Mouse (Mus musculus): ENCODE data around the gene Unc5c. TPM values are rescaled to one million over a fixed set of nuclear protein-coding genes. Genes with fewer than 3 reads are reported as not detected.

Gene Unc5c
- total and polyA plus RNA-seq, 2 experiments from 2014 or later = 0.29 to 2.4 TPM

DNA sequence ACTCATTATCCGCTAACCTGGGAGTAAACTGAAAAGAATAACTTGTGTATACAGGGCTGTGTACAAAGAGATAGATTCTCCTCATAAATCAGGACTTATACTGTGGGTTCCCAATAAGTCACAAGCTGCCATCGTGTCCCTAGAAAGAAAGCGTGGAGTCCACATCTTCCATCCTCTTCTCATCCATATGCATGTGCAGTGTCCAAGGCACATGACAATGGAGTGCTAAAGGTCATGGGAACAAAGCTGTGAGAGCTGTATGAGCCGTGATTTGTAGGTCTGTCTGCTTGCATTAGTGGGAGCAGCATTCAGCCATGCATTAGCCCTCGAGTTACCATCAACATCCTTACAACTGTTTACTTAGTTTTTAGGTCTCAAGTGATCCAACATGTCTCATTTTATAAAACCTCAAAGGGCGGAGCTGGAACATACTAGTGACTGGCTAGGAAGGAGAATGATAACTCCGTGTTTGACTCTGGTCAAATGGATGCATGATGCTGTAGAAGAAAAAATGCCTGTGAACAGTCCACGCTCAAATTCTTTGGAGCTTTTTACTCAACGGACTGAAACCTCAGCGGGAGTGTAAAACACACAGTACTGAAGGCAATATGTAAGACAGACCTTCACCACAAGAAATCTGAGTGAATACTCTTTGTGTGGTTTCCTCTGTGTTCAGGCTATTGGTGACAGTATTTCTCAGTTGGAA is 407.5 kb downstream of the Unc5c start:
- H3K4me2 ChIP-seq (ENCODE audit: low read depth, low read length) = no peak overlapping the region
- H3K9me3 ChIP-seq (replicated peaks; ENCODE audit: control insufficient read depth, low read length) = no peaks in the 10 kb centered on the region
- H3K36me3 ChIP-seq (replicated peaks; ENCODE audit: control insufficient read depth, insufficient read depth, low read length) = no peaks in the 10 kb centered on the region
- no peak for ATAC-seq (ENCODE audit: insufficient read depth, low read depth)
- H3K27me3 ChIP-seq (ENCODE audit: control insufficient read depth, insufficient read depth, low read length) = no peaks in the 10 kb centered on the region
- TF ChIP-seq EP300 (IDR thresholded peaks at IDR 0.05; ENCODE audit: low read depth) = no peak
- TF ChIP-seq CTCF (IDR thresholded peaks at IDR 0.05; ENCODE audit: low read depth) = no peak
- WGBS = 80% methylated on average over 10 of the region's 10 CpGs
- H3K27ac ChIP-seq (ENCODE audit: low read depth) = no peak overlapping the region
- H3K9ac ChIP-seq (replicated peaks; ENCODE audit: low read depth, low read length) = no peak overlapping the region
- DNase-seq (ENCODE audit: low spot score) = no peak
- H3K4me1 ChIP-seq (ENCODE audit: control insufficient read depth, insufficient read depth) = no peaks in the 10 kb centered on the region
- H3K4me3 ChIP-seq (ENCODE audit: low read depth, low read length) = no peak overlapping the region

DNA sequence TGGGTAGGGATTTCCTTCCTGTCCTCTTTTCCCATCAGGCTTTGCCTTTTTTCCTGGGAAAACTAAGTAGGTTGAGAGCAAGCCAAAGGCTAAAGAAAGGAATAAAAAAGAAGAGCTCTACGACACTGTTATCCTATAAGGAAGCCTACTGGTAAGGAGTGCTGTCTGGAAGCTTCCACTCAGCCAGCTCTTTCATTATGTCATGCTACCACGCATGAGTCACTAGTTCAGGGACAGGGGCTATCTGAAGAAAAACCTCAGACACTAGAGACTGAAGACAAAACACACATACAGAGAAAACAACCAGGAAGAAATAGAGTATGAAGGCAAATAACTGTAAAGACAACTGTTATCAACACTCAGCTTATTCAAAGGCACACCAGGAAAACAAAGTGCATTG is 417.5 kb downstream of the Unc5c start:
- Histone ChIP-seq H3K4me3 (ENCODE audit: low read depth, low read length) (no peak overlapping the region), H3K4me2 (ENCODE audit: low read depth, low read length) (no peak overlapping the region), H3K4me1 (ENCODE audit: control insufficient read depth, insufficient read depth) (no peaks in the 10 kb centered on the region), H3K9ac (replicated peaks; ENCODE audit: low read depth, low read length) (no peak overlapping the region), H3K27ac (ENCODE audit: low read depth) (no peak overlapping the region), H3K36me3 (replicated peaks; ENCODE audit: control insufficient read depth, insufficient read depth, low read length) (no peaks in the 10 kb centered on the region), H3K9me3 (replicated peaks; ENCODE audit: control insufficient read depth, low read length) (no peaks in the 10 kb centered on the region), H3K27me3 (ENCODE audit: control insufficient read depth, insufficient read depth, low read length) (no peaks in the 10 kb centered on the region)
- TF ChIP-seq EP300 (IDR thresholded peaks at IDR 0.05; ENCODE audit: low read depth) = no peak
- no peak for TF ChIP-seq CTCF (IDR thresholded peaks at IDR 0.05; ENCODE audit: low read depth)
- WGBS = 50% methylated on average over 2 of the region's 2 CpGs
- ATAC-seq (ENCODE audit: insufficient read depth, low read depth) (no peak), DNase-seq (ENCODE audit: low spot score) (no peak)

DNA sequence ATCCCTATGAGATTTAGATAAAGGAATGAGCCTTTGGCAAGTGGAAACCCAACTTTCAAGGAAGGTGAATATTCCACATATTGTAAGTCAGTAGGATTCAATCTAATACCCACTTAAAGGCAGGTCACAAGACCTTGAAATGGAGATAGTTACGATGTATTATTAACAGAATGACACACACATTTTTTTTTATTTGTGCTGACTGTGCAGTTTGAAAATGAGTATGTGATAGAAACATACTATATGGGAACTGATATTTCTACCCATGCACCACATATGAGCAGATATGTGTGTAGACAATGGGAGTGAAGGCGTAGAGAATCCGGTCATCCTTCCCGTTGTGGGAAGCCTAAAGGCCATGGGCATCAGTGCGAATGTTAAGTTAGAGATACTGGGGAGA is 419.2 kb downstream of the Unc5c start:
- Histone ChIP-seq H3K4me1 (ENCODE audit: control insufficient read depth, insufficient read depth) (no peaks in the 10 kb centered on the region), H3K9me3 (replicated peaks; ENCODE audit: control insufficient read depth, low read length) (no peaks in the 10 kb centered on the region), H3K36me3 (replicated peaks; ENCODE audit: control insufficient read depth, insufficient read depth, low read length) (no peaks in the 10 kb centered on the region), H3K9ac (replicated peaks; ENCODE audit: low read depth, low read length) (no peak overlapping the region), H3K27me3 (ENCODE audit: control insufficient read depth, insufficient read depth, low read length) (no peaks in the 10 kb centered on the region), H3K4me3 (ENCODE audit: low read depth, low read length) (no peak overlapping the region), H3K4me2 (ENCODE audit: low read depth, low read length) (no peak overlapping the region), H3K27ac (ENCODE audit: low read depth) (no peak overlapping the region)
- DNase-seq (ENCODE audit: low spot score) (no peak), ATAC-seq (ENCODE audit: insufficient read depth, low read depth) (no peak)
- 93% methylated on average over 5 of the region's 5 CpGs for WGBS
- TF ChIP-seq EP300 (IDR thresholded peaks at IDR 0.05; ENCODE audit: low read depth) = no peak
- TF ChIP-seq CTCF (IDR thresholded peaks at IDR 0.05; ENCODE audit: low read depth) = no peak
